Mouse (Mus musculus): ENCODE results near the gene Ing4.

DNA sequence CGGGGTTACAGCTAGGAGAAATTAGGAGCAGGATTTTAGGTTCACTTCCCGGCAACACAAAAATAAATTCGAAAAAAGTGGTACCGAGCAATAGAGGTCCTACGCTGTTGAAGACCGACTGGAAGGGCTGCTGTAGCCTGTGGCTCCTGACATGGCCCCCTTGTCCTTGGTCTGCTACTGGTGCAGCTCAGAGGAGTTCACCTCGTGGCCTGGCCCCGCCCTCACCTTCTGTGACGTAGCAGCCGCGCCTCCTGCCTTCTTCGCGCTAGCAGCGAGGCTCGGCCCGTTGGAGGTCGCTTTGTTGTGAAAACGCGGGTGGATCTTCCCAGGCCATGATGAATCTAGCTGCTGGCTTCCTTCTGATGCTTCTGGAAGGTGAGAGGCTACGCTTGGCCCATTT is 10.1 kb downstream of the Ing4 start, which contains the start of gene Acrbp:
- TF ChIP-seq CTCF (IDR thresholded peaks at IDR 0.05; ENCODE audit: borderline replicate concordance, insufficient read depth, low read length) = no peak
- TF ChIP-seq POLR2A (IDR thresholded peaks at IDR 0.05; ENCODE audit: low read depth, low read length) = no peak
